Mouse (Mus musculus) E14TG2a.4 (cell line): ENCODE data around the gene Acot13.

ENCODE experiments used
- CTCF ChIP-seq: conservative IDR thresholded peaks from 2 replicates; pipeline ENCODE4 v1.5.1; 2014; ENCODE audit warnings: low read length
- NANOG ChIP-seq: IDR thresholded peaks from 2 replicates; pipeline ENCODE4 v1.6.1; 2014; ENCODE audit warnings: borderline replicate concordance, low read length, mixed read lengths
- POU5F1 ChIP-seq: IDR thresholded peaks from 2 replicates; pipeline ENCODE4 v1.6.1; 2014; ENCODE audit warnings: low read length, borderline replicate concordance

- TF ChIP-seq CTCF: no peak
- TF ChIP-seq POU5F1: no peak
- TF ChIP-seq NANOG: no peak
Measured at GRCm38 (mm10) chr13:24832811-24833155, 1.4 kb upstream of the Acot13 start.
